Mouse (Mus musculus) T-helper 1 cell (primary cell): ENCODE data around the gene Gcsh.

Experiments used
- in situ Hi-C: fragments of 300-600 bp; cut with MboI, MseI; formaldehyde crosslinking; loops from one replicate; pipeline ENCODE4 v1.15.1; 2025; ENCODE audit warnings: high pct_unique_total_duplicates

Gcsh gene

DNA sequence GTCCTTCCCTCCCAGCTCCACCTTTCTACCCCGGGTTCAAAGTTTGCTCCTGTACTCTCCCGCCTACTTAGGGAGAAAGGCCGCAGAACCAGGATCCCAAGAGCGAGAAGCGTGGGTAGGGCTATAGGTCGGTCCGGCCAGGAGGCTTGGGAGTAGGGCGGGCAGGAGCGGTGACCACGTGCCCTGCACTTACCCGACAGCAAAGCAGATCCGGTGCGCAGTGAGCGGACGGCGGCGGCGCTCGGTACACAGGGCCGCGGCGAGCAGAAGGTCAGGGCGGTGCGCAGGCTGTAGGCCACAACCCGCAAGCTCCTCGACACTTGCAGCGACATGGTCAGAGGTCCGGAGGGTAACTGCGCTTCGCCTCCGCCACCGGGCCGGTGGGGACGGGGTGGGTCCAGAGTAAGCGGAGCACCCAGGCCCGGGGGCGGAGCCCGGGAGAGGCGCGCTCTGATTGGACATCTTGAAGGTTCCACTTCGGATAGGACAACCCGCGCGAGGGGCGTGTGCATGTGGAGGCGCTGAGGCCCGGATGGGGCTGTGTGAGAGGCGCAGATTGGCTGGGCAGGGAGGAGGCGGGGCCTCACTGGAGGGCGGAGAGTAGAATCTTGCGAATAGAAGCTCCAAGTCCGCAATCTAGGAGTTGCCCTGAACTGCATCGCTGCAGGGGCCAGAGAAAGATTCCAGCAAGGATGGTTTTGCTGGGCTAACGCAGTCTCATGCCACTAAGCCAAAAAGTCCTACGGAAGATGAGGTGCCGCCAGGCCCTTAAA, at the start of gene Gcsh:
TSS of gene Gcsh (minus strand) at position 443 of the 773 bp plus-strand sequence.
- in situ Hi-C loops = no loop called here

DNA sequence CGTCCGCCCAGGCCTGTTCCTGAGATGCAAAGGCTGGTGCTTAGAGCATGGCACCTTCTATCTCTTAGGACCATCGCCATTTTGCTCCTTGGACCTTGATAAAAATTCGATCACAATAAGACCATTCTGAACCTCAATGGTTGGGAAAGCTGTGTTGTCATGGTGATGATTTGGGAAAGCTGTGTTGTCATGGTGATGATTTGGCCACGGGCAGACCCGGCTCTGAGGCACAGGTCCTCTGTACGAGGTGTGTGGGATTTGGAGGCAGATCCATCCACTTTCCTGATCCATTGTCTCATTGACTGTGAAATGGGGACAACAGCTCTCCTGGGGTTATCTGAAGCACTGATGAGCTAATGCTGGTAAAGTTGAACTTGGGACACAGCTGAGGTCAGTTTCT, 46.5 kb upstream of the Gcsh start:
- in situ Hi-C loops = no loop called here

DNA sequence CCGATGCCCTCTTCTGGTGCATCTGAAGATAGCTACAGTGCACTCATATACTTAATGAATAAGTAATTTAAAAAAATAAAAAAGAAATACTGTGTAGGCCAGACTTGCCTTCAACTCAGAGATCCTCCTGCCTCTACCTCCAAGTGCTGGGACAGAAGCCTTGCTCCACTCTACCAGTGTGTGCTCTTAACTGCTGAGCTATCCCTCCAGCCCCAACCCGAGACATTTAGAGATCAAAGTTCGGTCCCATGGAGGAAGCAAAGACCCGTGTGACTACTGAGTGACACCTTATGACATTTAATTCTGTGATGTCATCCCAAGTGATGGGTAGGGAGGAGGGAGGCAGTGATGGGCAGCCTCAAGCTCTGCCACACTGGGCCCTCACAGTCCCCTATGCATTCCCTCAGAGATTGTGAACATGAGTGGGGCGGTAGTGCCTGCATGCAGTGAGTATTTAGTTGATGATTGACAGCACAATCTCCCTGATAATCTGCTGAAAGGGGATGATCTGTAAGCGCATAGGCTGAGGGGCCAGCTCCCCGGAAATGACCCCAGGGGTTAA, 44.1 kb upstream of the Gcsh start:
- in situ Hi-C loops = no loop called here

DNA sequence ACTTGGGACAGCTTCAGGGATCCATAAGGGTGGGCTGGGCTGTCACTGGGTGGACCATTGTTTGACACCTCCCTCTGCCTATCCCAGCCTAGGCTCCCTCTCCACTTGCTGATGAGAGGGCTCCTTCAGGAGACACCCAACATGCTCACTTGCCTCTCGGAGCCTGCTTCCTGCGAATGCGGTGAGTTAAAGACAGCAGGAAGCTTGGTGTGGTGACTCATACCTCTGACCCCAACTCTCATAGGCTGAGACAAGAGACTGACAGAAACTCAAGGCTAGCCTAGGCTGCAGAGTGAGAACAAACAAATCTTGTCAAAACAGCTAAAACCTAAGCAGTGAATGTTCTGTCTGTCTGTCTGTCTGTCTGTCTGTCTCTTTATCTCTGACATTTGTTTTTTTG, 40.1 kb upstream of the Gcsh start:
- in situ Hi-C loops = no loop called here

DNA sequence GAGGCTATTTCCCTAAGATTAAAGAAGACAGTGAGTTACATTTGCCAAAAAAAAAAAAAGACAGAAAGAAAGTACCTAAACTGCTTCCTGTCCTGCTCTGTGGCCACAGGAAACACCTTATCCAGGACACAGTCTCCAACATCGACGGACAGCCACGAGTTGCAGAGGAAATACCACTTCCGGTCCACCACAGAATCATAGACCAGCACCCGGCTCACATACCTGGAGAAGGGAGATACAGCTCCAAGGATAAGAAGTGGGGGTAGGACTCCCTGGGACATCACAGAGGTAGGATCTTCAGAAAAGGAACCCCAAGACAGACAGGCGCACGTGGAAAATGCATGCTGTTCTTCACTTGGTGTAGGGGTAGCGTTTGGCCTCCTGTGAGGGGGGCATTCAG, 39.3 kb upstream of the Gcsh start:
- in situ Hi-C loops = no loop called here

DNA sequence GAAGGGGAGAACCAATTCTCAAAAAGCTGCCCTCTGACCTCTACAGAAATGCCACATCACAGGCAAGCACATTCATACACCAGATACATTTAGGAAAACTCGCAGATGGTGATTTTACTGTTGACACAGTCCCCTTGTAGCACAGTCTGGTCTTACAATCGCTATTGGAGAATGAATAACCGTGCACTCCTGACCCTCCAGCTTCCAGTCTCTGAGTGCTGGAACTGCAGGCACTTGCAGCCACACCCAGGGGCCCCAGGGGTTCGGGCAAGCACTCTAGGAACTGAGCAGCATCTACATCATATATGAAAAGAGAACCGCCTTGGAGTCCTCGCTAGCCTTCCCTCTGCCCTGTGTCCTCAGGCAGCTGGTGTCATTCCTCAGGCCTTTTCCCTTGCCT, 38.1 kb upstream of the Gcsh start:
- in situ Hi-C loops = no loop called here

DNA sequence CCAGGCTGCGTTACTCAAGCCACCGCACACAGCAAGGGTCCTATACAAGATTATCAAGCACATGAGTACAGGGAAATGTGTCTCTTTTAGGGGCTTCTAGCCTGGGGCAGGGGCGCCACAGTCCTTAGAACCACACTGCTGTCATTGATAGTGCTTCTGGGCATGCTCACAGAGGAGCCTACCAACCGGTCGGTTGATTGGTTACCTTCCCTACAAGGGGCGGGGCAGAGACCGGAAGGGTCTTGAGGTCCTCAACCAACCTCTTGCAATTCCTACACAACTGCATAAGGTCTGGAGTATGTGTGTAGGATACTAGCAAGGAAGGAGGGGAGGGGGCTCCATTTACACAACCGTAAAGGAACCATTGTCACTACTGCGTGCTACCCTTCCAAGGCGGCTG, 35.3 kb upstream of the Gcsh start:
- in situ Hi-C loops = no loop called here

DNA sequence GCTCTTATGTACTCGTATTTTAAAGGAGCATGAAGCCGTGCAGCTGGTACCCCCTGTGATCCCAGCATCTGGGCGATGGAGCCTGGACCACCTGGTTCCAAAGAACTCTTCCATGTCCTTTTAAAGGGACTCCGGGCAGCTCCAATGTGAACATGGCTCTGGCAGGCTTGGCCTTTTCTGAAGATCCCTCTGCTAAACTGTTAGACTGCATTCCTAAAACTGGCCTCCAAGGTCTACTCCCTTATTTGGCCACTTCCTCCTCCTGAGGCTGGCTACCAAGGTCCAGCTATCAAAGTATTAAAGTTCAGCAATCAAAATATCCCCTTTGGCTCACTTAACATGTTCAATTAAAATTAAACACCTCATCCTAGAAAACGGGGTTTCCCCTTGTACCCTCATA, 34.3 kb upstream of the Gcsh start:
- in situ Hi-C loops = no loop called here

DNA sequence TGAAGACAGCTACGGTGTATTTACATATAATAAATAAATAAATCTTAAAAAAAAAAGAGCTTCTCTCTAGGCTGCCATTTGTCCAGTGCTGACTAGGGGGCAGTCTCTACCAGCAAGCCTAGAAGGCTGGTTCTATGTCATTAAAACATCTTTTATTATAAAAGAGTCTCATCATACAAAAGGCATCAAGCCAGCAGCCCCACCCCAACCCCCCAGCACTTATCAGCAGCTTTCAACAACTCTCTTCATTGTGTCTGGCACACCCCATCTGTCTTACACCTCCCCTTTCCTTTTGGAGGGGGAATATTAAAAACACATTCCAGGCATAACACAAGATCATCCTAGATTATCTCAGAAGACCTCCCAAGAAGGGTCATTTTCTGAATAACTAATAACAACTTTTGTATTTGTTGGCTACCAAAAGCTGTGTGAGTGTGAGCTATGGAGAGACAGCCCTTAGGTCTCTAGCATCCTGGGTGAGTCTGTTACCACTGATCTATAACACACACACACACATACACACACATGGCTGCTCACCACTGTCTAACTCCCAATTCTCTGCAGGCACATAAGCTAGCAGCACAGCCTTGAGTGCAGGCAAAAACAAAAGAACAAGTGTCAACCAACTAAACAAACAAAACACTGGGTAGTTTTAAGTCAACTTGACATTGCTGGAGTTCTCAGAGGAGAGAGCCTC, 29.1 kb upstream of the Gcsh start:
- in situ Hi-C loops = no loop called here

DNA sequence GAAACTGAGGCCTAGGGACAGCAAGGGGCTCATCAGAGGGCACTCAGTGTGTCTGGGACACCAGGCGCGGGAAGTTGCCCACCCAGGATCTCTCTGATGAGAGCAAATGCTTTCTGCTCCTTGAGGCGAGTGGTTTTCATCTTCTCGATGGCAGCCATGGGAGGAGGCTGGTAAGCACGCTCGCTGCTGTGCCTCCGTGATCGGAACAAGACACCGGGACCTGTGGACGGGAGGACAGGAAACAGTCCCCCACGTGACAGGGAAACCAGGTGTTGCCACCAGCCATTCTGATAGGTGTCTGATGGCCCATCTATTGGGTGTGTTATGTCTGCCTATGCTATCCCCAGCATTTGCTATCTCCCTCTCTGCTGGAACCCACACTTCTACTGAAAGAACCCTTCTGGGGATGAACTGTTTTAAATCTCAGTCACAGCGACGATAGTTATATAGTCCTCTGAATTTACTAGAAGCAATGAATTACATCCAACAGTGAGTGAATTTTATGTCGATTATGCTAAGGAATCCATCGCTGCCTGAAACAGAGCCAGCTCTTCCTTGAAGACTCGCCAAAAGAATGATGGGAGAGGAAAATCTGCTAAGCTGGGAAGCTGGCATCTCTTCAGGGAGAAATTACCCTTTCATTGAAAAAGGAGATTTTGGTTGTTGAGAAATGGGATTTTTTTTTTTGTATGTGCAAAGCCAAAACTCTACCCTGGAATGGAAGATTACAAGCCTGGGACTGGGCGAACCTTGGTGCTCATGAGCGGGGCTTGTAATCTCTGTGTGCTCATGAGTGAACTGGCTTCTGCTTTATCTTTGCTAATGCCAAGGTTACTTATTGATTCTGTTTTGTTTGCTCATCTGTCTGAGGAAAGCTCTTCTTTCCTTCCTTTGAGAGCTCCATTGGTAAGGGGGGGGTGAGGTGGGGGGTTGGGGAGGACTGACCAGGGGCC, 26.3 kb upstream of the Gcsh start:
- in situ Hi-C loops = no loop called here

DNA sequence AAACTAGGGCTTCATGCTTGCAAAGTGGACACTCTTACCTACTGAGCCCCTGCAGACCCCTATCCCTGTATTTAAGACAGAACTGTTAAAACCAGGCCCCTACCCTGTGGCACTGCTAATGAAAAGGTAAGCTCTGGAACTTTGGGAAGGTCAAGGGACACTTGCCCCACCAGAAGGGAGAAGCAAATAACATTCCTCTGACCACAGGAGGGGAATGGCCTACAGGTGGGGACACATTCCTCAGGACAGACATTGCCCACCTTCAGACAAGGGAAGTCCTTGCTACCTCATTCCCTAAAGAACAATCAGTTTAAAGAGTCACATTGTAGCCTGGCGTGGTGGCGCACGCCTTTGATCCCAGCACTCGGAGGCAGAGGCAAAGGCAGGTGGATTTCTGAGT, 24.6 kb upstream of the Gcsh start:
- in situ Hi-C loops = no loop called here

DNA sequence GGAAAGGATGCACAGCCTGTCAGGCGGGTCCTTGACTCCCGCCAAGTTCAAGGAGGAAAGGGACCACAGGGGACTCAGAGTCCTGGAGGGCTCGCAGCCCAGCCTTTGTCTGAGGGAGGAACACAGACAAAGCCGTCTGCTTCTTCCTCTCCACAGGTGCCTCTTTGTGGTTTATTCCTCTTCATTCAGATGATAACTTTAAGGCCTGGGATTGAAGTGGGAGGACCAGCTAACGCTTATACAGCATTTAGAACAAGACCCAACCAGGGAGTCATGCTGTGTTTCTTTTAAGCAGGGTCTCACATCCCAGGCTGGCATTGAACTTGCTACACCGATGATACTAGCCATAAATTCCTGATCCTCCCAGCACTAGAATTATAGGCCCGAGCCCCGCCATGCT, 23.7 kb upstream of the Gcsh start:
- in situ Hi-C loops = no loop called here

DNA sequence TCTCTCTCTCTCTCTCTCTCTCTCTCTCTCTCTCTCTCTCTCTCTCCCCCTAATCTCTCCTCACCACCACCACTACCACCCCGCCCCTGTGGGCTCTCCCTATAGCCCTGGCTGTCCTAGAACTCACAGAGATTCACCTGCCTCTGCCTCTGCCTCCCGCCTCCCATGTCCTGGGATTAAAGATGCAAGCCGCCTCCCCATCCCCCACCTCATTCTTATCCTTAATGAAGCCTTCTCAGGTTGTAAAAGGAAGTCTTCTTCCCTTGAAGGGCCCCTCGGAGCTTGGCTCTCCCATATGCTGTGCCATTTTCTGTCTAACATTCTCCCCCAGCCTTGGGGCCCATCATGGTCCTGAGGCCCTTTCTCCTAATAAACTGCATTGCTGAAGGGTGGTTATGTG, 22.3 kb upstream of the Gcsh start:
- in situ Hi-C loops = no loop called here

DNA sequence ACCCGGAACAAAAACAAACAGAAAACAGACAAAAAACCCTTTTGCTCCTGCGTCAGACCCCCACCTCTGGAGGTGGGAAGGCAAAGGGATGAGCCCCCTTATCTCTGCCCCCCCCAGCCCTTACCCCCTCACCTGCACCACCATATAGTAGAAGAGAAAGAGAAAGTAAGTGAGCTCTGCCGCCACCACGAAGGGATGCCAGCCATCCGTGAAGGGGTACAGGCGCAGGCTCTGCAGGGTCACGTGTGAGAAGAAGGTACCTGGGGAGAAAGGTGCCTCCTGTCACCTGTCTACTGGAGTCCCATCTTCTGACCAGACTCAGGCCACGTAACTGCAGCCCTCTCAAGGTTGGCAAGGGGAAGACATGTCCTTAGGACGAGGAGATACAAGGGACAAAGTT, 18.0 kb upstream of the Gcsh start:
- in situ Hi-C loops = no loop called here

DNA sequence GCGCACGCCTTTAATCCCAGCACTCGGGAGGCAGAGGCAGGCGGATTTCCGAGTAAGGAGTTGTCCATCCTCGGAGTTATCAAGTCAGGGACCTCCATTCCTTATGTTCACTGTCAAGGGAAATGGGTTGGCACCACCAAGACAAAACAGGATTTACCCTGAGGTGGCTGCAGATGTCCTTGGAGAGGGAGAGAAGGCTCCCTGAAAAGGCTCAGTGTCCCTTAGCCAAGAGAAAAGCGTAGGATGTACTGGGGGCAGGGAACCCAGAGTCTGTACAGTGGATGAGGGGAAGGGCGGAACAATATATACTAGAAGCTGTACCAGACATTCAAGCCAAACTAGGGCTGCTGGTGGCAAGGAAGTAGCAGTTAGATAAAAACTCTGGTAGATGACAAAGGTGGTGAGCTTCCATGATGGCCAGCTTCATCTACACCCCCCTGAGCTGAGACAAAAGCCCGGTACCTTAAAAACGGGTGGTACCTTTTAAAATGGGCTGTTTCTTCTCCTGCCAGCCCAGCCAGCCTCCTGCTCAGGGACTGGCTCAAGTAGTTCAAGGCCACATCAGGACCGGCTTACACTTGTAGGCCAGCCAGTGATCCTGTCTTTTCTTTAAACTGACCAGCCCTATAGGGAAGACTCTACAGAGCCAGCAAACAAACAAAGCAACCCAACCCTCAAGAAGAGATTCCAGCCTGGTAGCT, 829 bp upstream of the Gcsh start:
- in situ Hi-C loops = no loop called here

DNA sequence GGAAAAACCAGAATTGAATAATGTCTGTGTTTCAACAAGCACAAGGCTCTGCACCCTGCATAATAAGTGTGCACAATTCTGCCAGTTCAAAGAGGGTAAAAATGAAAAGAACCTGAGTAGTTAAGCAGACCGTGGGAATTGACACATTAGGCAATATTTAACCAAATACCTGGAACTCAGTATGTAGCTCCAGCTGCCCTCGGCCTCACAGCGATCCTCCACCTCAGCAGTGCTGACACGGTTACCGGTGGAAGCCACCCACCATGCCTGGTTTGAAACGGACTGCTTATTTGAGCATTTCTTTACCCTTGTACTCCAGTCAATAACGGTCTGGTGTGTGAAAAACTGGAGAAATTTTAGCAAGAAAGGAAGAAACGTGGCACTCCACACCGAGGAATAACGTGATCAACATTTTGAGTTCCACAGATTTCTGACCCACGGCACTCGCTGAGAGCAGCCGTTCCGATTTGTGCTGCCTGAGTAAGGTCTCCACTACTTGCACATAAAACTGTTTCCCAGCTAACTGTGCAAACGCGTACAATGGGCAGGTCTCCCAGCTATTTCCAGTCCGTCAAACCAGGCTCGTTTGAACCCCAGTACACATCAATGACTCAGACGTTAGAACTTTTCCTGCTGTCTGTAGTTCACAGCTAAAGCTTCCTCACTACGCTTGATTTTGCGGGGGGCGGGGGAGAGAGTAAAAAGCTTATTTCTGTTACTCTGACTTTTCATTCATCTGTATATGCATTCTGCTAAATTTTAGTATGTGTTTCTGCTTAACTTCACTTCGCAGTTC, 963 bp downstream of the Gcsh start:
- in situ Hi-C loops = no loop called here

DNA sequence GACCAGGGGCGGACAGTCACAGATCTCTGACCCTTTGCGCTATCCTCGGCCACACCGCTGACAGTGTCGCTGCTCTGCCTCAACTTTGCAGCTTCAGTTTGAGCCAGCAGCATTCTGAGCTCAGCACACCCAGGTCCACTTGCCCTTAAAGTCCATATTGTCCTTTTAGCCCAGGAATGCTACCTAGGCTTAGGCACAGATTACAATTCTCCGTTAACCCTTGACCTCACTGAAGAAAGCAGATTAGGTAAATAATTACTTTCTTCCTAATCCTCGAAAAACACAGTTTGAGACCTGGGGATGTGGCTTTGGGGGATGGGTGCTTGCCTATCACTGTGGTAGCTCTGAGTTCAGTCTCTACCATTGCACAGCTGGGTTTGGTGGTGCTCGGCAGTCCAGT, 2.1 kb downstream of the Gcsh start:
- in situ Hi-C loops = no loop called here

DNA sequence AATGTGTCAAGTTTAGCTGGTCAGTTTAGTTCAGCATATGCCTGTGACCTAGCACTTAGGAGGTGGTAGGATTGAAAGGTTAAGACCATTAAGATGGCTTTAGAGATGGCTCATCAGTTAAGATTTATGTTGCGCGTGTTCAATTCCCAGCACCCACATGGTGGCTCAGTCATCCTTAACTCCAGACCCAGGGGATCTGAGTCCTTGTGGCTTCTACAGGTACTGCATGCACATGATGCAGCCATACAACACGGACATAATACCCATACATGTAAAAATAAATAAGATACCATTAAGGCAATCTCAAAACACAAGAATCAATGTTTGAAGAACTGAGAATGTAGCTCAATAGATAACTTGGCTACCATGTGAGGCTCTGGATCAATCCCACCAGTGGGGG, 3.5 kb downstream of the Gcsh start:
- in situ Hi-C loops = no loop called here

DNA sequence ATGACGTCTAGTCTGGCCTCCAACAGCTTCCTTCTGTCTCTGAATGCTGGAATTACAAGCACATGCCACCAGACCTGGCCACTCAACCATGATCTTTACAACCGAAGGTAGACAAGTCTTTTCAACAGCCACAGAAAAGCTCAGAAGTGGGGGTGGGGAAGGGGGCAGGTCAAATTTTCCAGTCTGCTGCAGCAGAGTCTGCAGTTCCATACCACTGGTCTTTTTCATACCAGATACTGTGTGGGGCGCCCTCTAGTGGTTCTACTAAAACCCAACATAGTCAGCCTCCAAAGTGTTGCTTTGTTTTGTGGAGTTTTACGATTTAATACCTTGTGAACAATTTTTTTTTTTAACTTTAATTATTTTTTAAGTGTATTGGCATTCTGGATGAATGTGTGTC, 13.2 kb downstream of the Gcsh start:
- in situ Hi-C loops = no loop called here

DNA sequence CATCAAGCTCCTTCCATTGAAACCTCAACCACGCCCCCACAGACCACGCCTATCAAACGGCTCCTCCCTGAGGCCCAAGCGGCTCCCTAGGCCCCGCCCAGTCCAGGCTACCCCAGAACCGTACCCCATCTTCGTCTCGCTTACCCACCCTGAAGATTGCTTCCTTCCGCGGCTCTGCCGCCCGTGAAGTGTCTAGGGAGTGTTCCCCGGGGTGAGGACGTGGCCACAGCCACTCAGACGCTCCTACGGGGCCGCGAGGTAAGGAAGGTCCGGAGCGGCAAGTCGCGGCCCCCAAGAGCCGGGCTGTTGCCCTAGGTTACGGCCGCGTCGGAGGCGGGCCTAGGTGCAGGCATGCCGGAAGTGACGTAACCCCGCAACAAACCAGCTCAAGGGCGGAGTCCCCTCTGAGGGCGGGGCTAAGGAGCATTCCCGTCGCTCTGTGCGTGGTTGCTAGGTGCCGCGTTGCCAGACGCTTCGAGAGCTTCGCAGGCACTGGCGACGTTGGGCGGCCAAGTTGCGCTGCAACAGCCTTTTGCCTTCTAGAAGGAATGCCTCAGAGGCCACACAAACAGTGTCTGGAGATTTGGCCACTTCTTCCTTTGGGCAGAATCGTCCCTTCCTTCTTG, 14.6 kb downstream of the Gcsh start, which contains the start of gene 1700030J22Rik:
TSS of gene 1700030J22Rik (minus strand) at position 329 of the 626 bp plus-strand sequence.
- in situ Hi-C loops = loop anchor here (5.0 kb wide), 1 partner anchor 36 kb away; the partner anchor contains the start of gene Atmin
